Mouse (Mus musculus) limb, embryonic 12.5 days (tissue): ENCODE data around the gene Mecr. TPM values are rescaled to one million over a fixed set of nuclear protein-coding genes. Genes with fewer than 3 reads are reported as not detected.

ENCODE experiments used
- ATAC-seq: fragments of 200-750 bp; cut with Nextera tagmentation; 2 replicates; pipeline ENCODE4 v1.8.0; 2017; ENCODE audit warnings: low read depth, moderate TSS enrichment; ENCODE audit not compliant: insufficient number of reproducible peaks, insufficient read depth, low FRiP score, low TSS enrichment
- H3K27ac ChIP-seq: fragments of 300-500 bp; sonication (generic); 2 replicates; pipeline ENCODE4 v1.5.1; 2016; ENCODE audit warnings: mild to moderate bottlenecking, moderate library complexity
- H3K27me3 ChIP-seq: fragments of 300-500 bp; sonication (generic); 2 replicates; pipeline ENCODE4 v1.6.1; 2016; ENCODE audit warnings: mild to moderate bottlenecking, moderate library complexity
- H3K36me3 ChIP-seq: fragments of 300-500 bp; sonication (generic); 2 replicates; pipeline ENCODE4 v1.6.1; 2016; ENCODE audit warnings: mild to moderate bottlenecking, moderate library complexity
- H3K4me1 ChIP-seq: fragments of 300-500 bp; sonication (generic); replicated peaks from 2 replicates; pipeline ENCODE4 v1.6.1; 2016
- H3K4me2 ChIP-seq: fragments of 300-500 bp; sonication (generic); 2 replicates; pipeline ENCODE4 v1.6.1; 2016; ENCODE audit warnings: mild to moderate bottlenecking, moderate library complexity
- H3K4me3 ChIP-seq: fragments of 300-500 bp; sonication (generic); replicated peaks from 2 replicates; pipeline ENCODE4 v1.5.1; 2016; ENCODE audit warnings: mild to moderate bottlenecking
- H3K9ac ChIP-seq: fragments of 300-500 bp; sonication (generic); replicated peaks from 2 replicates; pipeline ENCODE4 v1.6.1; 2016; ENCODE audit warnings: mild to moderate bottlenecking, moderate library complexity
- H3K9me3 ChIP-seq: fragments of 300-500 bp; sonication (generic); 2 replicates; pipeline ENCODE4 v1.6.1; 2016; ENCODE audit warnings: mild to moderate bottlenecking, moderate library complexity
- WGBS: fragments of 180-500 bp; shearing (Covaris S2); methylation state at CpG from one replicate; pipeline ENCODE4 v1.1.7; 2016; 5-methylcytosine and 5-hydroxymethylcytosine counted together
- polyA plus RNA-seq: library from polyadenylated mRNA; unstranded; fragments of >200 nt; fragmentation: Nextera tagmentation; extraction: Ambion mirVana; gene quantifications from 2 replicates; pipeline ENCODE4 v1.2.1, GENCODE M21; 2016

The Mecr gene
- polyA plus RNA-seq, 1 experiment from 2014 or later = 45.1 TPM

GRCm38 (mm10) chr4:131913526-131913925 is 70.3 kb downstream of the Mecr start:
- no peaks in the 10 kb centered on the region for H3K36me3 ChIP-seq
- H3K4me2 ChIP-seq = no peak overlapping the region
- ATAC-seq = no peak
- no peak overlapping the region for H3K9ac ChIP-seq
- peaks cover 77% of the 10 kb centered on the region for H3K4me1 ChIP-seq
- H3K9me3 ChIP-seq = no peaks in the 10 kb centered on the region
- H3K27ac ChIP-seq = no peak overlapping the region
- 47% methylated on average over 10 of the region's 10 CpGs for WGBS
- H3K4me3 ChIP-seq = no peak overlapping the region
- H3K27me3 ChIP-seq = peaks cover 44% of the 10 kb centered on the region

GRCm38 (mm10) chr4:131914046-131914643 is 70.9 kb downstream of the Mecr start:
- H3K27ac ChIP-seq = 0 out of 2 replicates have a peak overlapping the region, but pooled peaks have one; percentile 26
- no peak for ATAC-seq
- H3K27me3 ChIP-seq = peaks cover 48% of the 10 kb centered on the region
- H3K4me3 ChIP-seq = no peak overlapping the region
- no peak overlapping the region for H3K4me2 ChIP-seq
- no peaks in the 10 kb centered on the region for H3K9me3 ChIP-seq
- peaks cover 83% of the 10 kb centered on the region for H3K4me1 ChIP-seq
- H3K9ac ChIP-seq = no peak overlapping the region
- 7% methylated on average over 9 of the region's 9 CpGs for WGBS
- no peaks in the 10 kb centered on the region for H3K36me3 ChIP-seq

GRCm38 (mm10) chr4:131914891-131915469 is 71.7 kb downstream of the Mecr start:
- H3K36me3 ChIP-seq = no peaks in the 10 kb centered on the region
- ATAC-seq = 0 out of 2 replicates have a peak, but pooled peaks have one; percentile 9
- no peaks in the 10 kb centered on the region for H3K9me3 ChIP-seq
- peak overlapping the region; percentile 71 for H3K27ac ChIP-seq
- 1% methylated on average over 31 of the region's 31 CpGs for WGBS
- H3K4me1 ChIP-seq = peaks cover 85% of the 10 kb centered on the region
- peaks cover 52% of the 10 kb centered on the region for H3K27me3 ChIP-seq
- H3K9ac ChIP-seq = no peak overlapping the region
- peak overlapping the region; percentile 57 for H3K4me2 ChIP-seq
- H3K4me3 ChIP-seq = peak overlapping the region; percentile 29

GRCm38 (mm10) chr4:131915821-131916328 is 72.6 kb downstream of the Mecr start:
- Histone ChIP-seq H3K27me3 (peaks cover 61% of the 10 kb centered on the region), H3K36me3 (no peaks in the 10 kb centered on the region), H3K4me2 (peak overlapping the region; percentile 57), H3K4me3 (no peak overlapping the region), H3K27ac (no peak overlapping the region), H3K9me3 (no peaks in the 10 kb centered on the region), H3K9ac (no peak overlapping the region; the same call in 1 of the 2 replicates), H3K4me1 (peaks cover 85% of the 10 kb centered on the region)
- no peak for ATAC-seq
- 16% methylated on average over 13 of the region's 13 CpGs for whole genome bisulfite sequencing

- Histone ChIP-seq H3K4me1 (peaks cover 85% of the 10 kb centered on the region), H3K4me3 (no peak overlapping the region), H3K9me3 (no peaks in the 10 kb centered on the region), H3K9ac (no peak overlapping the region), H3K27me3 (peaks cover 66% of the 10 kb centered on the region), H3K36me3 (no peaks in the 10 kb centered on the region), H3K4me2 (0 out of 2 replicates have a peak overlapping the region, but pooled peaks have one; percentile 8), H3K27ac (no peak overlapping the region)
- ATAC-seq = no peak
- 6% methylated on average over 15 of the region's 15 CpGs for WGBS
Measured at GRCm38 (mm10) chr4:131916425-131916824, 73.2 kb downstream of the Mecr start.

GRCm38 (mm10) chr4:131917010-131917555 is 73.8 kb downstream of the Mecr start:
- Histone ChIP-seq H3K4me2 (no peak overlapping the region), H3K4me1 (peaks cover 88% of the 10 kb centered on the region), H3K9ac (no peak overlapping the region), H3K36me3 (no peaks in the 10 kb centered on the region), H3K9me3 (no peaks in the 10 kb centered on the region), H3K27me3 (peaks cover 73% of the 10 kb centered on the region), H3K4me3 (no peak overlapping the region), H3K27ac (no peak overlapping the region)
- no peak for ATAC-seq
- 74% methylated on average over 10 of the region's 10 CpGs for WGBS

Other genes starting within 250 kb of the Mecr start
- gene Ptpru, start 5.2 kb upstream of the Mecr start, polyA plus RNA-seq = 18.0 and 19.8 TPM in 2 replicates
- gene Srsf4, start 30.1 kb downstream of the Mecr start, polyA plus RNA-seq = 158 and 162 TPM in 2 replicates
- gene Tmem200b, start 78.3 kb downstream of the Mecr start, polyA plus RNA-seq = 2.2 and 2.5 TPM in 2 replicates
- 0.23 TPM in 1 of 2 replicates, not detected in the other for gene Gm10300, start 231.2 kb downstream of the Mecr start, polyA plus RNA-seq
- gene Epb41, start 231.9 kb downstream of the Mecr start, polyA plus RNA-seq = 118 and 132 TPM in 2 replicates